Mouse (Mus musculus) hindbrain, embryonic 13.5 days (tissue): ENCODE measurements around the gene Tk2. TPM values are rescaled to one million over a fixed set of nuclear protein-coding genes. Genes with fewer than 3 reads are reported as not detected.

Experiments used
- polyA plus RNA-seq: library from polyadenylated mRNA; unstranded; fragments of >200 nt; fragmentation: Nextera tagmentation; extraction: Ambion mirVana; gene quantifications from 2 replicates; pipeline ENCODE4 v1.2.1, GENCODE M21; 2015

The Tk2 gene
- polyA plus RNA-seq, 1 experiment from 2014 or later: 45.7 TPM

Other genes with a start within 250 kb of the Tk2 start
- 14.6 and 16.5 TPM in 2 replicates for gene Cdh5, start 146.9 kb downstream of the Tk2 start, polyA plus RNA-seq
- gene Bean1, start 78.1 kb downstream of the Tk2 start, polyA plus RNA-seq: 3.3 and 4.4 TPM in 2 replicates
- 36.1 TPM in 2 replicates for gene Cklf, start 2.3 kb upstream of the Tk2 start, polyA plus RNA-seq
- not detected in 2 replicates for gene Cmtm2a, start 44.6 kb upstream of the Tk2 start, polyA plus RNA-seq
- gene Gm45711, start 61.5 kb upstream of the Tk2 start, polyA plus RNA-seq: not detected in 2 replicates
- gene Cmtm1, start 61.6 kb upstream of the Tk2 start, polyA plus RNA-seq: not detected in 2 replicates
- not detected in 2 replicates for gene Gm11020, start 73.0 kb upstream of the Tk2 start, polyA plus RNA-seq
- gene Cmtm2b, start 73.7 kb upstream of the Tk2 start, polyA plus RNA-seq: not detected in 2 replicates
- gene Cmtm3, start 90.9 kb upstream of the Tk2 start, polyA plus RNA-seq: 45.4 and 47.3 TPM in 2 replicates
- gene Cmtm4, start 147.2 kb upstream of the Tk2 start, polyA plus RNA-seq: 2.1 and 2.3 TPM in 2 replicates
- 115 and 120 TPM in 2 replicates for gene Dync1li2, start 194.5 kb upstream of the Tk2 start, polyA plus RNA-seq